Mouse (Mus musculus) left cerebral cortex, postnatal 25 days (tissue): ENCODE measurements around the gene Ano2. TPM values are rescaled to one million over a fixed set of nuclear protein-coding genes. Genes with fewer than 3 reads are reported as not detected.

Source experiments
- DNase-seq, 2 experiments: peaks; one replicate each; pipeline ENCODE4 v3.0.0; 2022; ENCODE audit warnings: low spot score in 2 of 2, mixed read lengths in 1 of 2
- intact Hi-C: fragments of 180-260 bp; cut with DNase I; formaldehyde crosslinking; loops from one replicate; pipeline ENCODE4 v1.15.1; 2025
- total RNA-seq, 2 experiments: library from RNA; stranded (reverse); gene quantifications; 2 replicates each; pipeline ENCODE4 v1.2.3; 2021

Gene Ano2
- total RNA-seq, 2 experiments from 2014 or later: 3.5 to 3.7 TPM

DNA sequence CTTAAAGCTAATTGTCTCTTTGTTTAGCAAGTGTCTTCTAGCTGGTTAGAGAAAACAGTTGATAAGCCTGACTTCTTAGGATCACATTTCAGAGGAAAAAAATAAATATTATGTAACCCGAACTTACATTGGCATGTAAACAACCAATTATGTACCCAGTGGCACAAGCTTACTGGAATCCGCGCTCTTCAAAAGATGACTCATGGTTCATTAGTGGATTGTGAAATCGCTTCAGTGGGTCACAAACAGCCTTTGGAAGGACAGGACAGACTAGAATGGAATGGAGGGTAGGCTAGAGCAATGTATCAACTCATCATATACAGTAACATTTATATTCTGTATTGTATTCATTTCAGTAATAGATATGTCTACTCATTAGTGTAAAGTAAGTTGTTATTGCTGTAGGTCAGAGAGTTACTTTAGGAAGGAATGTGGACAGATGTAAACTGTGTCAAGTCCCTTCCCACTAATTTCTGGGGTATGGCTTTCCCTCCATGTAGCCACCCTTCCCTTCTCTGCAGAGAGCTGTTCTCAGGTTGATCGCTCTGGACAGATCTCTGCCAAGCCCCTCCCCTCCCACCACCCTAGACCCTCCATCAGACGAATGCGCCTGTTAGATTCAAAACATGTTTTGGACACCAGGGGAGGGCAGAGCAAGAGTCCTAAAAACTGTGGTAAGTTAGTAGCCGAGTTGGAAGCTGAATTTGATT lies 343.6 kb downstream of the Ano2 start:
- intact Hi-C loops: no loop called here
- DNase-seq: no peak

DNA sequence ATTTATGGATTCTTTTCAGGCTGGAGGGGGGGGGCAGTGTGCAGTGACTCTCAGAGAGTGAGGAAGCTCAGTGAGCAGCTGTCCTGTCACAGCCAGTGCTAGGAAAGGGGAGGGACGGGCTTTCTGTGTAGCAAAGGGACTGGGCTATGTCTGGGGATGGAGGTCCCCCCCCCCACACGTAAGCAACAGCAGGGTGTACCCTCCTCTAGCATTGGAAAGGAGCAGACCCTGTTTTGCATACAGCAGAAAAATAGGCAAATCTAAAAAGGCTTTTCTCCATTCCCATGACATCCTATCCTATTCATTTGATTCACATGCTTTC lies 344.1 kb downstream of the Ano2 start:
- intact Hi-C loops: no loop called here
- no peak for DNase-seq

DNA sequence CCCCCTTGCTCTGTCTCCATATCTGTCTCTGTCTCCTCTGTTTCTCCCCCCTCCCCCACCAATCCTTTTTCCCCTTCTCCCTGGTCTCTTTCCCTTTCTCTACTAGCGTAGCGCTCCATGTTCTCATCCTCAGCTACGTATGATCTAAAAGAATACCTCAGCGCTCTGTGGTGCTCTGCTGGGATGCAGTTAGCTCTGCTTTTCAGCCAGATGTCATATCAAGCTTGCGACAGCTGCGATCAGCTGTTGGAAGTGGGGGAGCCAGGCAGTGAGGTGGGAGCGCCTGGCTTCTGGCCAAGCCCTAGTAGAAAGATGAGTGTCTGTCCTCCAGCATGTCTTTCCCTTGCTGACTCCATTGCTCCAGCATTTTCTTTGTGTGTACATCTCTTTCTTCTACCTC lies 344.5 kb downstream of the Ano2 start:
- DNase-seq: no peak
- intact Hi-C loops: no loop called here

DNA sequence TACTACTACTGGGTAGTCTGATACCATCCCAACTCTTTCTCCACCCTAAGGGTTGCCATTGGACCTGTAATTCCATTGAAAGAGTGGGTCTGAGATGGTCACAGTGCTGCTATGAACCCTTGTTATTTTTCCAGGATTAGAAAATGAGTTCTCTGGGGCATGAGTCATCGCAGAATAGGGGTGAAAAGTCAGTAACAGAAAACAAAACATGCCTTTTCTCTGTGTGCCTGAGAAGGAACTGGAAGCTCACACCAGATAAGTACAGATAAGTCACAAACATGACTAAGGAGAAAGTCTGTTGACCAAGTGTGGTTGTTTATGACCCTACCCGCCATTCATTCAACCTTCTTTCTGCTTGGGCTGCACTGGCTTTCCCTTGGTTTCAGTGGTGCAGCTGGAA lies 345.4 kb downstream of the Ano2 start:
- intact Hi-C loops: no loop called here
- no peak for DNase-seq

DNA sequence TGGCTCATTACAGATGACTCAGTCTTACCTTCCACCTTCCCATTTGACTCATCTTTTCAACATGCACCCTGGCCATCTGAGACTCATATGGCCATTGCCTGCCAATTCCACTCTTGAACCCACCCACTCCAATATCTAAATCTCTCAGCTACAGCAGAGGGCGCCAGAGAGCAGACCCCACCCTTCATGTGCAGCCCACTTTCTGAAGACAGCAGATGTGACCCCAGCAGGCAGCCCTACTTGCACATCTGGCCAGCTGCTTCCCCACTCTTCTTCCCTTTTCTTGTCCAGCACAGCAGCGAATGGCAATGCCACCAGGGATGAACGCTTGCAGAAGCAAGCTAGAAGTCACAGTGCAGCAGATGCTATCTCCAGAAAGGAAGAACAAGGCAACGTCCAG lies 355.7 kb downstream of the Ano2 start:
- intact Hi-C loops: no loop called here
- DNase-seq: no peak

DNA sequence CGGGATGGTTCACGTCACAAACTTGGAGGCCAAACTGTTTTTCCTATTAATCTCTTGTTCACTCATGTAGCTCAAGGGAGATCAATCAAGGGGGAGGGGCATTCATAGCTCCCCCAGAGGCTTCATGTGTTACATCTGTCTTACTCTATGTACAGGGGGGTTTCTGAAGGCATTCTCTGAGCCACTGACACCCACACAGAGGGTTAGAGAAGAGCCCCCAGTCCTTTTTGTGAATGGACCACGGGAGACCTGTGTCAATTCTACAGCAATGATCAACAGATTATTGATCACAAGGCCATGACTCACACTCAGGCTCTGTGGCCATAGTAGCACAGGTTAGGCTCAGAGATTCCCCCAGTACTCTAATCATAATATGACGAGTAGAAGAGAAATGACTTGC lies 358.0 kb downstream of the Ano2 start:
- no peak for DNase-seq
- intact Hi-C loops: no loop called here

DNA sequence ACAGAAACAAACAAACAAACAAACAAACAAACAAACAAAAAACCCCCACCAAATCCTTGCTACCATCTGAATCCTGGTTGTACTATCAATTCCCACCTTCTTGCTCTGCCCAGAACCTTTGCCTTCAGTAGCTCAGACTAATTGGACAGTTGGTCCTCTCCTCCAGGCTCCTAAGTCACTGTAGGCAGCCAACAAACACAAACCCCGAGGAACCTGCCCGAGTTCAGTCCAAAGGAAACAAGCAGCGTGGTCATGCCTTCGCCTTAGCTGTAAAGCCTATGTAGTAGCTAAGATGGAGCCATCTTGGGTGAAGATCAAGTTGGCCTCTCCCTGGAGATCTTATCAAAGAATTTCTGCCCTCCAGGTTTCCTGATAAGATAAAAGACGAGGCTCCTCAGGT lies 362.9 kb downstream of the Ano2 start:
- intact Hi-C loops: loop anchor here (5.0 kb wide), 1 partner anchor 51 kb away; no protein-coding TSS in a partner anchor
- no peak for DNase-seq

DNA sequence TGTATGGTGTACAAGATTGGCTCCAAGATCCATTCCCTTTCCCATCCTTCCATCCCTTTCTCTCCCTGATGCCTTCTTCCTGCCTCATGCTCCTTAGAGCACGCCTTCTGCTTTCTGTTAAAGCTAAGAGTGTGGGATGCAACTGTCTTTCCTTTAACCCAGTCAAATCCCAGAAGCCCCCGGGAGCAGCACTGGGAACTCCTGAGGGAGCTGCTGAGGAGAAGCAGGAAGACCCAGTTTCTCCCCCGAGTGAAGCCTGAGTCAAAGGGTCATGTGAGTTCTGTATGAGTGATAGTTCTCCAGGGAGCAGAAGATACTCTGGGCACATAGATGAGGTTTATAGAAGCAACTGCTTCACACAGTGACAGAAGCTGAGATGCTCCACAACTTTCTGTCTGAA lies 367.5 kb downstream of the Ano2 start:
- DNase-seq: no peak
- intact Hi-C loops: no loop called here

DNA sequence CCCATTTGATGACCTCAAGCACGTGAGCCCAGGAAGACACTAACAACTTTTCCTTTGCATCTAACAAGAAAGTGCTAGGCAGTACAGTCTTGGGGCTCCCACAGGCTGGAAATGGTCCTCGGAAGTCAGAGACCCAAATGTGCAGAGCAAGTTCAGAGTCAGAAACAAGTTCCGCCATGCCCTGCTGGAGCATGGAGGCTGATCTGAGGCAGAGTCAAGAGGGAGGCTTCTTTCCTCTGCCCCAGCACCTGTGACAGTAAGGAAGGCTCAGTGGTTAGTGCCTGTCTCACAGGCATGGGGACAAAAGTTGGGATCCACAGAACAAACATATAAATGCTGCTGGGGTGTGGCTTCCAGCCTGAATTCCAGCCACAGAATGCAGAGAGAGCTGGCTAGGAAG lies 390.3 kb downstream of the Ano2 start:
- intact Hi-C loops: no loop called here
- DNase-seq: no peak

DNA sequence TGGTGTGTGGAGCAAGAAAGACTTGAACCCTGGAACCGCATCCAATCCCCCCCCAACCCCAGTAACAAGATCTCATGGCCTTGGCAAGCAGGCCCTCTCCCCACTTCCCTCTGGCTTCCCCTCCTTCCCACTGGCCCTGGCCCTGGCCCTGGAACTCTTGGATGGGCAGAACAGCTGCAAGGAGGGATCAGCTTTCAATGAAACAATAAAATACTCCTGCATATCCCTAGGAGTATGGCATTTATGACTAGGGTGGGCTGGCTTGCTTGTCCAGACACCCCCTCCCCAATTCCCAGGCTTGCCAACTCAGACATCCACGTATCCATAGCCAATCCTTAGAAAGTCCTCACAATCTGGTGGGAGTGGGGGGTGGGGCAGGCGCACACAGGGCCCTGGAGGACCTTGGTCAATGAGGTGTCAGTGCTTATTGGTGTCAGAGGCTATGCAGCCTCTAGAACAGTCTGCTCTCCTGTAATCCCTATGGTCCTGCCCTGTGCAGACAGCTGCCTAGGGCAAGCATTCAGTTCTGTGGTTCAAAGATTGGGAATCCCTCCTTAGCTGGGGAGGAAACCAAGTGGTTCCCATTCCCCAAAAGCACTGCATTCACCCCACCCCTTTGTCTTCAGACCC lies 396.2 kb downstream of the Ano2 start:
- no peak for DNase-seq
- intact Hi-C loops: no loop called here

DNA sequence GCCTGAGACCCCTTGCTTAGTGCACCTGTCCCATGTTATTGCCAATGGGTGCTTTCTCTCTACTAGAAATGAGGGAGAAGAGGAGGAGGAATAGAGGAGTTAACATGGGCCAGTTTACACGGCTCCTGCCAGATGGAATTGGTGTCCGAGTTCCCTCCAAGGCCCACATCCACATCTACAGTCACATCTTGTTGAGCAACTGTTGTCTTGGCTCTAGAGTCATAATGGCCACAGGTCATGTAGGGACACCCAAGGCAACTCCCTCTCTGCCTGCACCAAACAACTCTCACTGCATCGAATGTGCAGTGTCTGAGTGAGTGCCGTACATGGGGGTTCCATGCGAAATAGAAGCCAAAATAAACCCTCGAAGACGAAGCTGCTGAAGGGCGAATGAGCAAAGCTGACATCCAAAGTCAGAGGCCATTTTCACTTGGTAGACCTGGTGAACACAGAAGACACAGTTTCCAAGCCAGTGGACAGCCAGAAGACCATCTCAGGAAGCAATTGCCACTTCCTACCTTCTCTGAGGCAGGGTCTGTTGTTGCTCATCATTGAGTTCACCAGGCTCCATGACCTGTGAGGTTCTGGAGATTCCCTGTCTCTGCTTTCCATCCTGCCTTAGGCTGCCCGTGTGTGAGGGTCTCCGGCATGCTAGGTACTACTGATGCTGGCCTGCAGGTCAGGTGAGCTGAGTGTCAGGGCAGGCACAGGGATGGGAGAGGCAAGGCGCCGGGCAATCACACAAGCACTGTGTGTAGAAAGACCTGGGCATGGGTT lies 398.5 kb downstream of the Ano2 start:
- intact Hi-C loops: no loop called here
- no peak for DNase-seq

Other genes with a start within 250 kb of the Ano2 start
- 10 to 100 TPM; 48.6 to 56.9 TPM for gene Cd9, start 195.6 kb upstream of the Ano2 start, total RNA-seq
- 10 to 100 TPM; 12.5 to 17.6 TPM for gene Vwf, start 143.6 kb upstream of the Ano2 start, total RNA-seq